Mouse (Mus musculus) forebrain, embryonic 13.5 days (tissue): ENCODE measurements around the gene Rras2. TPM values are rescaled to one million over a fixed set of nuclear protein-coding genes. Genes with fewer than 3 reads are reported as not detected.

Experiments used
- ATAC-seq: fragments of 200-750 bp; cut with Nextera tagmentation; 2 replicates; pipeline ENCODE4 v1.8.0; 2017
- H3K27ac ChIP-seq: fragments of 300-500 bp; sonication (generic); 2 replicates; pipeline ENCODE4 v1.5.1; 2015; ENCODE audit warnings: inconsistent platforms, mild to moderate bottlenecking, moderate library complexity
- H3K27me3 ChIP-seq: fragments of 300-500 bp; sonication (generic); 2 replicates; pipeline ENCODE4 v1.6.1; 2015; ENCODE audit warnings: mild to moderate bottlenecking, inconsistent platforms
- H3K36me3 ChIP-seq: fragments of 300-500 bp; sonication (generic); 2 replicates; pipeline ENCODE4 v1.6.1; 2015; ENCODE audit warnings: mild to moderate bottlenecking, inconsistent platforms; ENCODE audit not compliant: poor library complexity, severe bottlenecking
- H3K4me1 ChIP-seq: fragments of 300-500 bp; sonication (generic); 2 replicates; pipeline ENCODE4 v1.6.1; 2015; ENCODE audit warnings: inconsistent platforms
- H3K4me2 ChIP-seq: fragments of 300-500 bp; sonication (generic); 2 replicates; pipeline ENCODE4 v1.6.1; 2015; ENCODE audit warnings: inconsistent platforms, mild to moderate bottlenecking, moderate library complexity
- H3K4me3 ChIP-seq: fragments of 300-500 bp; sonication (generic); 2 replicates; pipeline ENCODE4 v1.5.1; 2015; ENCODE audit warnings: mild to moderate bottlenecking, inconsistent platforms
- H3K9ac ChIP-seq: fragments of 300-500 bp; sonication (generic); 2 replicates; pipeline ENCODE4 v1.6.1; 2015; ENCODE audit warnings: mild to moderate bottlenecking, inconsistent platforms
- H3K9me3 ChIP-seq: fragments of 300-500 bp; sonication (generic); replicated peaks from 2 replicates; pipeline ENCODE4 v1.6.1; 2016; ENCODE audit warnings: inconsistent platforms
- WGBS: fragments of 180-500 bp; shearing (Covaris S2); methylation state at CpG from one replicate; pipeline ENCODE4 v1.1.7; 2015; 5-methylcytosine and 5-hydroxymethylcytosine counted together
- polyA plus RNA-seq: library from polyadenylated mRNA; unstranded; fragments of >200 nt; fragmentation: Nextera tagmentation; extraction: Ambion mirVana; gene quantifications from 2 replicates; pipeline ENCODE4 v1.2.1, GENCODE M21; 2015

Rras2 gene
- polyA plus RNA-seq, 1 experiment from 2014 or later = 18.9 TPM

- no peak for ATAC-seq
- H3K9me3 ChIP-seq = no peaks in the 10 kb centered on the region
- 0 out of 2 replicates have a peak overlapping the region, but pooled peaks have one; percentile 21 for H3K9ac ChIP-seq
- H3K27me3 ChIP-seq = 0 out of 2 replicates have a peak, but pooled peaks cover 4% of the 10 kb centered on the region
- H3K27ac ChIP-seq = no peak overlapping the region
- no peaks in the 10 kb centered on the region for H3K36me3 ChIP-seq
- peaks cover 11% of the 10 kb centered on the region; the same call in 1 of the 2 replicates for H3K4me1 ChIP-seq
- no peak overlapping the region for H3K4me3 ChIP-seq
- no peak overlapping the region for H3K4me2 ChIP-seq
- WGBS = 66% methylated on average over 9 of the region's 9 CpGs
Observed at GRCm38 (mm10) chr7:114011726-114012443, 105.7 kb downstream of the Rras2 start.

GRCm38 (mm10) chr7:114007565-114007964, 110.0 kb downstream of the Rras2 start:
- no peak overlapping the region for H3K4me2 ChIP-seq
- H3K9me3 ChIP-seq = no peaks in the 10 kb centered on the region
- no peak overlapping the region for H3K4me3 ChIP-seq
- H3K36me3 ChIP-seq = no peaks in the 10 kb centered on the region
- 0 out of 2 replicates have a peak, but pooled peaks cover 7% of the 10 kb centered on the region for H3K27me3 ChIP-seq
- peaks cover 29% of the 10 kb centered on the region for H3K4me1 ChIP-seq
- no peak overlapping the region for H3K9ac ChIP-seq
- H3K27ac ChIP-seq = no peak overlapping the region
- 72% methylated on average over 5 of the region's 5 CpGs for WGBS
- no peak for ATAC-seq

- no peak for ATAC-seq
- no peak overlapping the region for H3K27ac ChIP-seq
- H3K36me3 ChIP-seq = no peaks in the 10 kb centered on the region
- no peaks in the 10 kb centered on the region for H3K9me3 ChIP-seq
- H3K4me1 ChIP-seq = peaks cover 22% of the 10 kb centered on the region
- 88% methylated on average over 8 of the region's 8 CpGs for WGBS
- H3K4me3 ChIP-seq = no peak overlapping the region
- H3K4me2 ChIP-seq = no peak overlapping the region
- H3K27me3 ChIP-seq = 0 out of 2 replicates have a peak, but pooled peaks cover 7% of the 10 kb centered on the region
- H3K9ac ChIP-seq = no peak overlapping the region
Observed at GRCm38 (mm10) chr7:114006456-114006855, 111.1 kb downstream of the Rras2 start.

- Histone ChIP-seq H3K27me3 (0 out of 2 replicates have a peak, but pooled peaks cover 7% of the 10 kb centered on the region), H3K36me3 (no peaks in the 10 kb centered on the region), H3K27ac (no peak overlapping the region), H3K9ac (no peak overlapping the region), H3K4me3 (no peak overlapping the region), H3K4me2 (no peak overlapping the region), H3K4me1 (peaks cover 22% of the 10 kb centered on the region), H3K9me3 (no peaks in the 10 kb centered on the region)
- WGBS = 59% methylated on average over 5 of the region's 5 CpGs
- ATAC-seq = no peak
Observed at GRCm38 (mm10) chr7:114005499-114005898, 112.1 kb downstream of the Rras2 start.

- no peak overlapping the region for H3K4me3 ChIP-seq
- H3K9me3 ChIP-seq = no peaks in the 10 kb centered on the region
- no peaks in the 10 kb centered on the region for H3K36me3 ChIP-seq
- 9% methylated on average over 5 of the region's 5 CpGs for WGBS
- no peak; the same call in 1 of the 2 replicates for ATAC-seq
- H3K27ac ChIP-seq = no peak overlapping the region
- H3K27me3 ChIP-seq = 0 out of 2 replicates have a peak, but pooled peaks cover 7% of the 10 kb centered on the region
- peak overlapping the region; percentile 38 for H3K4me2 ChIP-seq
- peaks cover 22% of the 10 kb centered on the region for H3K4me1 ChIP-seq
- no peak overlapping the region for H3K9ac ChIP-seq
Observed at GRCm38 (mm10) chr7:114004171-114004570, 113.4 kb downstream of the Rras2 start.

GRCm38 (mm10) chr7:113997675-113998354, 119.8 kb downstream of the Rras2 start:
- Histone ChIP-seq H3K4me2 (no peak overlapping the region), H3K27me3 (no peaks in the 10 kb centered on the region), H3K9ac (no peak overlapping the region), H3K4me3 (no peak overlapping the region), H3K27ac (no peak overlapping the region), H3K36me3 (no peaks in the 10 kb centered on the region), H3K9me3 (no peaks in the 10 kb centered on the region), H3K4me1 (no peaks in the 10 kb centered on the region)
- WGBS = 83% methylated on average over 7 of the region's 7 CpGs
- no peak for ATAC-seq

Other genes with a start within 250 kb of the Rras2 start
- 84.1 and 94.3 TPM in 2 replicates for gene Copb1, start 136.9 kb upstream of the Rras2 start, polyA plus RNA-seq
- gene Psma1, start 158.3 kb upstream of the Rras2 start, polyA plus RNA-seq = 482 and 494 TPM in 2 replicates